Mouse (Mus musculus) cerebellum, postnatal 4 days (tissue): Measurements from ENCODE around the gene Frmd4b.

ENCODE experiments used
- DNase-seq, 2 experiments: peaks; one replicate each; pipeline ENCODE4 v3.0.0; 2022; ENCODE audit warnings: low spot score in 2 of 2, mixed read lengths in 1 of 2

Gene Frmd4b

GRCm38 (mm10) chr6:97315311-97315710, 302.0 kb downstream of the Frmd4b start:
- DNase-seq, result no peak

- no peak for DNase-seq
Measured at GRCm38 (mm10) chr6:97312545-97312939, 304.8 kb downstream of the Frmd4b start.

DNA sequence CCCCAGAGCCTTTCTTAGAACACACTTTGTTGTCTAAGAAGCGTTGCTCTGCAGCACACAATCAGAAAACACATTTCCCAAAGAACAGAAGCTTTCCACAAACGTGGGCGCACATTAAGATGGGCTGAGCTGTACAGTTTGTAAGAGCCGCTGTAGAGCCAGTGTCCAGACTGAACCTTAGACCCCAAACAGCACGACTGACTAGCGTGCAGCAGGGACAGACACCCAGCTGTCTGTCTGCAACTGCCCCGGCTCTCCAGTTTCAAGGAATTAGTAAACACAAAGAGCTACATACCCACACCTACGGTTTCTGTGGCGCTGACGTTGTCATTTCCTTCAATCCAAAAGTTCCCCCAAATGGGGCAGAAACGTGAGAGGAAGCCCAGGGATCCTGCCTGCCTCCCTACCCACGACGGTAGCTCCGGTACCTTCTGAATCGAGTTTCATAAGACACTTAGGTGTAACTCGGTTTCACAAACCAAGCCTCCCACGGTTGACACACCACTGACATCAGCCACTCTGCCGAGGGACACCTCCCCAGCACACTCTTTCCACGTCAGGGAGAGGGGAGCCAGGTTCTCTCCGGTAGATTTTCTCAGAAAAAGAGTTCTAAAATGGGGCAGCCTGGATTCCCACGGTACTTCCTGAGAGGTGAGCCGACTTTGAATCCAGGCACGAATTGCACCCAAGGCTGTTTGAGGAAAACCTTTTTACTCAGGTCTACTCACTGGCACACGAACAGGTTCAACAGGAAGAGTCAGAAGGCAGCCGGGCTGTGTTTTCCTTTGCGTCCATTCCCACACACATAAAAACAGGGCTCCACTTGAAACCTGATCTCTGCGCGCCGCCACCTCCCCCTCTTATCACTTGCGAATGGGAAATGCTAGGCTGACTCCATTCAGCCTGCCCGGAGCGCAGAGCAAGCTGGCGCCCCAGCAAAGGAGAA, 305.5 kb downstream of the Frmd4b start:
- no peak for DNase-seq

DNA sequence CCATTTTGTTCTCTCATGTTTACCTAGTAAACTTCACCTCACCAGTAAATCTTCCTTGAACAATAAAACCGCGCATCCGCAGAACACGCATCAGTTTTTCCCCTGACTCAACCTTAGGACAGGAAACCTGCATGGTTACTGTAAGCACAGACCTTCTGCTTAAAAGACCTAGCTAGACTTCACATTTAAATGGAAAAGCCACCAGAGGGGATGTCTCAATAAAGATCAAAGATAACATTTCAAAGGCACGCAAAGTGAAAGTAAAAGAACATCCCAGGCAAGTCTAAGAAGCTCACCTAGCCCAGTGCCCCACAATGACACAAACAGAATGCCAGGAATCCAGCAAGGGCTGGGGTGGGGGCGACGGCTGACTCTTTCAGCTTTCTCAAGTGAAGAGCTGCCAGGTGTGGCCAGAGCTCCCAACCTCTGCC, 306.4 kb downstream of the Frmd4b start:
- no peak for DNase-seq

GRCm38 (mm10) chr6:97309161-97309560, 308.2 kb downstream of the Frmd4b start:
- no peak for DNase-seq

- DNase-seq, result no peak
Measured at GRCm38 (mm10) chr6:97308562-97308961, 308.8 kb downstream of the Frmd4b start.

- DNase-seq, result no peak
Measured at GRCm38 (mm10) chr6:97307231-97307630, 310.1 kb downstream of the Frmd4b start.

- DNase-seq, result no peak
Measured at GRCm38 (mm10) chr6:97306351-97306750, 311.0 kb downstream of the Frmd4b start.

- no peak for DNase-seq
Measured at GRCm38 (mm10) chr6:97305491-97305890, 311.9 kb downstream of the Frmd4b start.

DNA sequence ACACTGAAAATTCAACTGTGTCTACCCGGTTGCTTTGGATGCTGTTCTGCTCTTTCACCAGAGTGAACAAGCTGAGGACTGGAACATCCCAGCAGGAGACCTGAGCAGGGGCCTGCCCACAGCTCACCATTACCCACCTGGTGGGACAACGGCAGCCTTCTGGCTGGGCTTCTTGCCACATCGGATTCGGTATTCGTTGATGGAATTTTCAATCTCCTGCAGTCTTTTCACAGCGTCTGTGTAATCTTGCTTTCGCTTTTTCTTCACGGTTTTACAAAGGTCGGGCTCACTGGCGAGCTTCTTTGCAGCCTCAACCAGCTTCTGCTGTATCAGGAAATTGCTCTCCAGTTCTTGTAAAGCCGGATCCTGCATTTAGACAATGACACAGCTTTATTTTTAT, 312.3 kb downstream of the Frmd4b start:
- peak in 1 of 2 experiments; percentile 21 for DNase-seq

GRCm38 (mm10) chr6:97303277-97304109, 313.8 kb downstream of the Frmd4b start:
- DNase-seq, result peak in 1 of 2 experiments; percentile 20

- DNase-seq, result no peak
Measured at GRCm38 (mm10) chr6:97302303-97302702, 315.0 kb downstream of the Frmd4b start.

DNA sequence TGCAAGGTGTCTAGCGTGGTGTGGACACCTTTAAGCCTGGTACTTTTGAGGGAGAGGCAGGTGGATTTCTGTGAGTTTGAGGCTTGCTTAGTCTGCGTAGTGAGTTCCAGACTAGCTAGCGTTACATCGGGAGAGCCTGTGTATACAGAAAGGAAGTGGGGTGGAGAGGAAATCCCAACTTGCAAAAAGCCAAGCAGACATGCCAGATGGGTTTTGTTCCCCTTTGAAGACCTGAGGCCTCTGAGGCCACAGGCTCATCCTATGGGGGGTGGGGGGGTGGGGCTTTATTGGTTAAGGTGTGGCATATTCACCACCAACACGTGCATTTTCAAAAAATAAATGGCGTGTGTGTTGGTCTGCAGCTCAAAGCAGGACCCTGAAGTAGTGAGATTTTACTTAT, 316.7 kb downstream of the Frmd4b start:
- DNase-seq, result no peak

- no peak for DNase-seq
Measured at GRCm38 (mm10) chr6:97300180-97300579, 317.2 kb downstream of the Frmd4b start.

DNA sequence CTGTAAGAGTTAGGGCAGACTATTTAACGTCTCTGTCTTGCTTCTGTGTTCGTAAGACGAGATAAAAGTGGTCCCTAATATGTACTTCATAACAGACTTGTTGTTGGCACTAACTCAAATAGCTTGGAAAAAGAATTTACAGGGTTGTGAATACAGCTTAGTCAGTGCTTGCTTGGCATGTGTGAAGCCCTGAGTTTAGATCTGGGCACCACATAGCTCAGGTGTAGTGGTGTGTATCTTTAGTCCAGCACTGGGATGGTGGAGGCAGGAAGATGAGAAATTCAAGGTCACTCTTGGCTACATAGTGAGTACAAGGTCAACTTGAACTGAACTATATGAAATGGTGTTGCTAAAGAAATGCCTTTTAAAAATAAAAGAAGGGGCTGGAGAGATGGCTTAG, 320.2 kb downstream of the Frmd4b start:
- no peak for DNase-seq

GRCm38 (mm10) chr6:97295866-97296527, 321.3 kb downstream of the Frmd4b start:
- DNase-seq, result no peak

- DNase-seq, result no peak
Measured at GRCm38 (mm10) chr6:97295416-97295815, 321.9 kb downstream of the Frmd4b start.

DNA sequence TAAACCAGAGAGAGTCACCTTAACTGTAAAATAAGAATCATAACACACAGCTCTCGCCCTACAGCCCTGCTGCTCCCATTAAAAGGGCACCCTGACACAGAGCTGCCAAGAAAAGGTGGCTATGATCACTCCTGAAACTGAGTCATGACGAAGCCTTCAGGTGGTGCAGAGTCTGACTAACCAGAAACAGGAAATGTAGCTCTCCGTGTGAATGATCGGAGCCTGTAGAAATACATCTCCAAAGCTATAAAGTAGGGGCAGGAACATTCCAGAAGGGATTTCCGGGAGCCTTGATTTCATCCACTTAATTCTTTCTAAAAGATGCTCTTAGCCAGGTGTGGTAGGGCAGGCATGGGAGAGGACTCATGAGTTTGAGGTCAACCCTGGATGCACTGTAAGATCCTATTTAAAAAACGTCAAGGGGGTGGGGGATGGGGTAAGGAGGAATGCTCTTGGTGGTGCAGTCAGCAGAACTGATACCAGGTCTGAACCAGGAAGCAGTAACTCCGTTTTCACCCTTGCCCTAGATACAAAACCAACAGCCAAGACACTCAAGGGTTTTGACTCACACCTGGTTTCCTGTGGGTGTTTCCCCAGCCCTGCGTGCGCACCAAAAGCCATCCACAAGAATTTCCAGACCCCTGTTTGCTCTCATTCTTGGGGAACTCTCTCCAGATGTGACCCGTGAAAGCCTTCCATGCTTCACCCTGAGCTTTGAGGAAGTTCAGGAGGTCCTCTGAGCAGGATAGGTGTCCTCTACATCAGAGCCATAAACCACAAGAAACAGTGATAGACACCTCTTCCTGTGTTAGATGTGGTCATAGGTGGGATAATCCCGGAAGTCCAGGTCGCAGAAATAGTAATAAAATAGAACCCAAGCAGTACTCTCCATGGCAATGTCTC, 323.4 kb downstream of the Frmd4b start:
- no peak for DNase-seq

- DNase-seq, result no peak
Measured at GRCm38 (mm10) chr6:97292894-97293293, 324.4 kb downstream of the Frmd4b start.

DNA sequence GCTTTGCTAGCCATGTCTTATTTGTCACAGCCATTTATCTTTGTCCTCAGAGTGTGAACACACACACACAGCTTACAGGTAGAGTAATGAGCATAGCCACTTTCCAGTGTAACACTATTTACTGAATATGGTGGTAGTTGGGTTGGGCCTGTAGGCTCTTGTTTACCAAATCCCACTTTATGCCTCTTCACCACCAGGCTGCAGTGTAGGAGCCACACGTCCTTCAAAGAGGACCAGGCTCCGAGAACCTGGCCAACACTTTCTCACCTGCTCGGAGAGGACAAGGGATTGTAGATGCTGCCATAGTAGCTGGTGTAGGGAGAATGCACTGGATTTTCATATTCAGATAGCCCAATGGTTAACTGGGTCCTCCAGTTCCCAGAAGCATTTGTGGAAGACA, 325.2 kb downstream of the Frmd4b start:
- no peak for DNase-seq
